Mouse (Mus musculus) heart, postnatal 0 days (tissue): ENCODE measurements around the gene Mrpl53.

ENCODE experiments used
- CTCF ChIP-seq: IDR thresholded peaks from 2 replicates; pipeline ENCODE4 v1.5.1; 2016; ENCODE audit warnings: antibody characterized with exemption, control low read depth, low read depth
- EP300 ChIP-seq: IDR thresholded peaks from 2 replicates; pipeline ENCODE4 v1.6.1; 2016; ENCODE audit warnings: antibody characterized with exemption, low read depth

DNA sequence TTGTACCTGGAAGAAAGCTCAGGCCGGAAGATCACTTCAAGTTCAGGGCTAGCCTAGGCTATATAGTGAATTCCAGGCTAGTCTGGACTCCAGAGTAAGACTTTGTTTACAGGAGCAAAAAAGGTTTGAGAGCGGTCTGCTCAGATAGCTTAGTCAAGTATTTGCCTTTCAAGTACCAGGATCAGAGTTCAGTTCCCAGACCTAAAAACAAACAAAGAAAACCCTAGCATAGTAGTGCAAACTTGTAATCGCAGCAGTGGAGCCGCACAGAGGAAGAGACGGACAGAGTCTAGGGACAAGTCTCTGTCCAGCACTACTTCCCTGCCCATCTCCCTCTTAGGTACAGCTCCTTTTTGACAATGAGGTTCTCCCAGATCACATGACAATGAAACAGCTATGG lies 28.6 kb upstream of the Mrpl53 start:
- TF ChIP-seq CTCF (no peak), EP300 (no peak)
